Mouse (Mus musculus) C2C12 (cell line): ENCODE results near the gene Cdadc1.

Experiments
- CEBPB ChIP-seq: IDR thresholded peaks from one replicate; pipeline ENCODE4 v1.6.1; 2011; ENCODE audit warnings: low read depth, mild to moderate bottlenecking, control low read depth, moderate library complexity
- CTCF ChIP-seq: IDR thresholded peaks from one replicate; pipeline ENCODE4 v1.5.1; 2011; ENCODE audit not compliant: control insufficient read depth, insufficient read depth, insufficient read length
- MAX ChIP-seq: IDR thresholded peaks from one replicate; pipeline ENCODE4 v1.6.1; 2011; ENCODE audit warnings: mild to moderate bottlenecking, control low read depth
- MYOG ChIP-seq: IDR thresholded peaks from one replicate; pipeline ENCODE4 v1.6.1; 2011; ENCODE audit not compliant: control insufficient read depth, insufficient read length; ENCODE audit errors: extremely low read depth
- USF1 ChIP-seq: IDR thresholded peaks from one replicate; pipeline ENCODE4 v1.6.1; 2011; ENCODE audit warnings: low read depth, mild to moderate bottlenecking, control low read depth, moderate library complexity

GRCm38 (mm10) chr14:59633295-59633898 is 35.6 kb upstream of the Cdadc1 start:
- TF ChIP-seq CTCF = no peak
- no peak for TF ChIP-seq USF1
- TF ChIP-seq MYOG = no peak
- TF ChIP-seq MAX = no peak
- no peak for TF ChIP-seq CEBPB
